Mouse (Mus musculus) limb, embryonic 11.5 days (tissue): ENCODE results near the gene Olfr541. TPM values are rescaled to one million over a fixed set of nuclear protein-coding genes. Genes with fewer than 3 reads are reported as not detected.

Source experiments
- ATAC-seq: fragments of 200-750 bp; cut with Nextera tagmentation; 2 replicates; pipeline ENCODE4 v1.8.0; 2017; ENCODE audit warnings: low read depth; ENCODE audit not compliant: insufficient number of reproducible peaks, low FRiP score, low TSS enrichment
- DNase-seq: peaks from one replicate; pipeline ENCODE4 v3.0.0-alpha.2; 2015; ENCODE audit warnings: low spot score
- H3K27ac ChIP-seq: fragments of 300-500 bp; sonication (generic); replicated peaks from 2 replicates; pipeline ENCODE4 v1.5.1; 2014; ENCODE audit warnings: low read depth, mild to moderate bottlenecking, low read length
- H3K27me3 ChIP-seq: fragments of 300-500 bp; sonication (generic); 2 replicates; pipeline ENCODE4 v1.6.1; 2014; ENCODE audit warnings: mild to moderate bottlenecking, low read length, mixed read lengths; ENCODE audit not compliant: control insufficient read depth, insufficient read depth
- H3K36me3 ChIP-seq: fragments of 300-500 bp; sonication (generic); 2 replicates; pipeline ENCODE4 v1.6.1; 2014; ENCODE audit warnings: mild to moderate bottlenecking, low read length, moderate library complexity, mixed read lengths; ENCODE audit not compliant: control insufficient read depth, insufficient read depth
- H3K4me1 ChIP-seq: fragments of 300-500 bp; sonication (generic); 2 replicates; pipeline ENCODE4 v1.6.1; 2014; ENCODE audit warnings: low read length, mixed read lengths; ENCODE audit not compliant: control insufficient read depth, insufficient read depth
- H3K4me2 ChIP-seq: fragments of 300-500 bp; sonication (generic); 2 replicates; pipeline ENCODE4 v1.6.1; 2014; ENCODE audit warnings: low read depth, mild to moderate bottlenecking, moderate library complexity; ENCODE audit not compliant: severe bottlenecking
- H3K4me3 ChIP-seq: fragments of 300-500 bp; sonication (generic); 2 replicates; pipeline ENCODE4 v1.5.1; 2014; ENCODE audit warnings: low read depth, low read length
- H3K9ac ChIP-seq: fragments of 300-500 bp; sonication (generic); 2 replicates; pipeline ENCODE4 v1.6.1; 2014; ENCODE audit warnings: mild to moderate bottlenecking, low read length
- H3K9me3 ChIP-seq: fragments of 300-500 bp; sonication (generic); 2 replicates; pipeline ENCODE4 v1.6.1; 2016; ENCODE audit warnings: low read length; ENCODE audit not compliant: control insufficient read depth
- WGBS: fragments of 180-500 bp; shearing (Covaris S2); extraction: QIAGEN DNeasy Blood & Tissue Kit; methylation state at CpG from one replicate; pipeline ENCODE4 v1.1.7; 2014; 5-methylcytosine and 5-hydroxymethylcytosine counted together
- polyA plus RNA-seq: library from polyadenylated mRNA; unstranded; fragments of >200 nt; fragmentation: Nextera tagmentation; extraction: Ambion mirVana; gene quantifications from 2 replicates; pipeline ENCODE4 v1.2.1, GENCODE M21; 2014

The Olfr541 gene
- polyA plus RNA-seq, 1 experiment from 2014 or later, result not detected

GRCm38 (mm10) chr7:140717155-140718055 is 20.3 kb downstream of the Olfr541 start:
- H3K36me3 ChIP-seq, result no peaks in the 10 kb centered on the region
- no peak for ATAC-seq
- no peak overlapping the region for H3K4me3 ChIP-seq
- H3K27ac ChIP-seq, result no peak overlapping the region
- no peaks in the 10 kb centered on the region for H3K27me3 ChIP-seq
- no peak overlapping the region for H3K4me2 ChIP-seq
- no peaks in the 10 kb centered on the region for H3K4me1 ChIP-seq
- H3K9me3 ChIP-seq, result no peaks in the 10 kb centered on the region
- 86% methylated on average over 7 of the region's 7 CpGs for WGBS
- no peak overlapping the region for H3K9ac ChIP-seq
- no peak for DNase-seq

GRCm38 (mm10) chr7:140721095-140721494 is 24.0 kb downstream of the Olfr541 start:
- H3K27ac ChIP-seq, result no peak overlapping the region
- no peaks in the 10 kb centered on the region for H3K36me3 ChIP-seq
- H3K4me2 ChIP-seq, result no peak overlapping the region
- WGBS, result 85% methylated on average over 6 of the region's 6 CpGs
- ATAC-seq, result no peak
- no peak overlapping the region for H3K4me3 ChIP-seq
- no peaks in the 10 kb centered on the region for H3K4me1 ChIP-seq
- DNase-seq, result no peak
- H3K9ac ChIP-seq, result no peak overlapping the region
- no peaks in the 10 kb centered on the region for H3K27me3 ChIP-seq
- H3K9me3 ChIP-seq, result no peaks in the 10 kb centered on the region

DNA sequence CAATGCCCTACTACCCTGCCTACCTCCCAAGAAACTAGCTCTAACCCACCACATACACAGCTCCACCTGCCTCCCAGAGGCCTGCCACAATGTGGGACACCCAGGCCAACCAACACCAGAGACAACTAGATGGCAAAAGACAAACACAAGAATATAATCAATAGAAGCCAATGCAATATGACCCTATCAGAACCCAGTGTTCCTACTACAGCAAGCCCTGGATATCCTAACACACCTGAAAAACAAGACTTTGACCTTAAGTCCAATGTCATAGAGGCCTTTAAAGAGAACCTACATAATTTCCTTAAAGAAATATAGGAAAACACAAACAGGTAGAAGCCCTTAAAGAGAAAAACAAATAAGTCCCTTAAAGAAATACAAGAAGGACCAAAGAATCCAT is 28.5 kb downstream of the Olfr541 start:
- ATAC-seq (no peak), DNase-seq (no peak)
- Histone ChIP-seq H3K9me3 (no peaks in the 10 kb centered on the region), H3K9ac (no peak overlapping the region), H3K36me3 (no peaks in the 10 kb centered on the region), H3K4me1 (no peaks in the 10 kb centered on the region), H3K27me3 (no peaks in the 10 kb centered on the region), H3K4me2 (no peak overlapping the region), H3K4me3 (no peak overlapping the region), H3K27ac (no peak overlapping the region)

- H3K36me3 ChIP-seq, result no peaks in the 10 kb centered on the region
- no peak overlapping the region for H3K9ac ChIP-seq
- H3K27me3 ChIP-seq, result no peaks in the 10 kb centered on the region
- no peaks in the 10 kb centered on the region for H3K9me3 ChIP-seq
- no peaks in the 10 kb centered on the region for H3K4me1 ChIP-seq
- WGBS, result 71% methylated on average over 2 of the region's 2 CpGs
- H3K27ac ChIP-seq, result no peak overlapping the region
- no peak for ATAC-seq
- no peak overlapping the region for H3K4me3 ChIP-seq
- DNase-seq, result no peak
- H3K4me2 ChIP-seq, result no peak overlapping the region
Measured at GRCm38 (mm10) chr7:140733162-140733561, 36.1 kb downstream of the Olfr541 start.

- ATAC-seq (no peak), DNase-seq (no peak)
- Histone ChIP-seq H3K9me3 (no peaks in the 10 kb centered on the region), H3K27me3 (no peaks in the 10 kb centered on the region), H3K27ac (no peak overlapping the region), H3K36me3 (no peaks in the 10 kb centered on the region), H3K4me1 (no peaks in the 10 kb centered on the region), H3K4me3 (no peak overlapping the region), H3K9ac (no peak overlapping the region), H3K4me2 (no peak overlapping the region)
- WGBS, result 80% methylated on average over 3 of the region's 3 CpGs
Measured at GRCm38 (mm10) chr7:140747402-140747801, 50.3 kb downstream of the Olfr541 start.

DNA sequence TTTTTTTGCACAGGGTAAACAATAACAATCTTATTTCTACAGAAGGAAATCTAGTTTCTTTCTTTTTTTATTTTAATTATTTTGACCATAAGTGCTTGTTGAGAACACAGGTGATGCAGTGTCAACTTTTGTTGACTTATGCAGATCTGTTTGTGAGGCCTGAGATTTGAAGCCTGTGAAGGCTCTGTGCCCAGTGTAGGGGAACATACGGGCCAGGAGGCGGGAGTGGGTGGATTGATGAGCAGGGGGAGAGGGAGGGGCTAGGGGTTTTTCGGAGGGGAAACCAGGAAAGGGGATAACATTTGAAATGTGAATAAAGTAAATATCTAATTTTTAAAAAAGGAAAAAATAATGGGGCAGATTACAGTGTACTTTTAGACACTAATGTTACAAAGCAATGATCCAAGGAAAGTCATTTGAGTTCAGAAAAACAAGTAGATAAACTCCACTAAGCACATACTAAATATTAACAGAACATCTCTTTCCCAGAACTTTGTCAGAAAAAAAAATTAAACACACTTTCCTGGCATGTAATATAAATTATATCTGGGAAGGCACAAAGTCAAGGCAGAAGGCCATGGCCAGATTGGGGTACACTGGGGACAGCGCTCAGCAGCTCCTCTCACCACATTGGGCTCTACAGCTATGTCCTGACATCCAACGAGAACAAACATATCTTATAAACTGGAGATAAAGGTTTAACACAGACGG is 51.2 kb downstream of the Olfr541 start:
- DNase-seq (no peak), ATAC-seq (no peak)
- Histone ChIP-seq H3K4me3 (no peak overlapping the region), H3K4me1 (no peaks in the 10 kb centered on the region), H3K27me3 (no peaks in the 10 kb centered on the region), H3K36me3 (no peaks in the 10 kb centered on the region), H3K9me3 (no peaks in the 10 kb centered on the region), H3K9ac (no peak overlapping the region), H3K4me2 (no peak overlapping the region), H3K27ac (no peak overlapping the region)
- WGBS, result 87% methylated on average over 6 of the region's 6 CpGs

- Histone ChIP-seq H3K36me3 (no peaks in the 10 kb centered on the region), H3K4me3 (no peak overlapping the region), H3K9me3 (no peaks in the 10 kb centered on the region), H3K9ac (no peak overlapping the region), H3K4me1 (no peaks in the 10 kb centered on the region), H3K27ac (no peak overlapping the region), H3K27me3 (no peaks in the 10 kb centered on the region), H3K4me2 (no peak overlapping the region)
- 86% methylated on average over 3 of the region's 3 CpGs for WGBS
- DNase-seq (no peak), ATAC-seq (no peak)
Measured at GRCm38 (mm10) chr7:140748827-140749160, 51.7 kb downstream of the Olfr541 start.

DNA sequence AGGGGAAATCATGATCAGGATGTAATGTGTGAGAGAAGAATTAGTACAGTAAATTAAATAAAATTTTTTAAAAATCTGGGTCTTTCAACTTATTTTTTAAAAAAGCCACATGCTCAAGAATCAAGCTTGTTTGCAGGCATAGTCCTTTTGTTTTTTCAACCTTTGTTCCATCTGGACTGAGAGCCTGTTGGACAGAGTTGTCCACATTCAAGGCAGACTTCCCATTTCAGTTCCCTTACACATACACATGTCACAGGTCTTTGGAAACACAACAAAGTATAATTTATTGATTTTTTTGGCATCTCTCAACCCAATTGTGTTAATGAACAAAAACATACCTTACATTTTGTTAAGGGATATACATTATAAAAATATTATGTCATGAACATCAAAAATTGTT is 57.5 kb downstream of the Olfr541 start:
- no peaks in the 10 kb centered on the region for H3K27me3 ChIP-seq
- H3K9ac ChIP-seq, result no peak overlapping the region
- no peak for DNase-seq
- no peaks in the 10 kb centered on the region for H3K4me1 ChIP-seq
- no peaks in the 10 kb centered on the region for H3K9me3 ChIP-seq
- no peaks in the 10 kb centered on the region for H3K36me3 ChIP-seq
- ATAC-seq, result no peak
- H3K27ac ChIP-seq, result no peak overlapping the region
- no peak overlapping the region for H3K4me3 ChIP-seq
- H3K4me2 ChIP-seq, result no peak overlapping the region
